Mouse (Mus musculus) right cerebral cortex, adult 18-20 months (tissue): ENCODE data around the gene Brd3os.

Source experiments
- DNase-seq: peaks from one replicate; pipeline ENCODE4 v3.0.0; 2022; ENCODE audit warnings: mixed read lengths

The Brd3os gene

DNA sequence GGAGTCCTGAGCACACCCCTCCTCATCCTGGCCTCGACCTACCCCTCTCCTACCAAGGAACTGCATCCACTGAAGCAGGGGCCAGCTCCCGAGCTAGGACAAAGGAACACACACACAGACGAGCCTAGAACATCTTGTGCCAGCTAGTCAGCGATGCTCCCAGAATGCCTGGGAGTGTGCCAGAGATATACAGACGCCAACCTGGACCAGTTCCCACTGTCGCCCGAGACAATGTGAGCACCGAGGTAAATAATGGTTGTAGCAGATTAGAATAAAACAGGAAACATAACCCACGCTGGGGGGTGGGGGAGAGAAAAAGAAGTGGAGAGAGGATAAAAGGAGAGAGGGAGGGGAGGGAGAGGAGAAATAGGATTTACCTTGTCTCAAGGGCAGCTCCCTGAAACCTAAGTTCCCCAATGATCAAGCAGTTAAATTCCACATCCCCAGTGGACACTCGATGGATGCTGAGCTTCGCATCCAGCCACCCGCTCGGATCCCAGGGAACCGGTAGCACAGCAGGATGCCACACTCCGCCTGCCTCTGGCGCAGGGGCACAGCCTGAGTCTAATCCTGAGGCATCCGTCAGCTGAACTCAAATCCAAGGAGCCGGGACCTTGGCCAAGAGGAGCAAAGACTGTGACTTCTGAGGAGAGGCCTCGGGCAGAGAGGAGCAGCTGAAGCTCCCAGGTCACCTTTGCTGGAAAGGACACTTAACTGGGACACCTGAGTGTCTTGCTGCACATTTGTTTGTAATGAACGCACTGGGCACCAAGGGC lies 20.6 kb upstream of the Brd3os start:
- DNase-seq: peak; percentile 62

DNA sequence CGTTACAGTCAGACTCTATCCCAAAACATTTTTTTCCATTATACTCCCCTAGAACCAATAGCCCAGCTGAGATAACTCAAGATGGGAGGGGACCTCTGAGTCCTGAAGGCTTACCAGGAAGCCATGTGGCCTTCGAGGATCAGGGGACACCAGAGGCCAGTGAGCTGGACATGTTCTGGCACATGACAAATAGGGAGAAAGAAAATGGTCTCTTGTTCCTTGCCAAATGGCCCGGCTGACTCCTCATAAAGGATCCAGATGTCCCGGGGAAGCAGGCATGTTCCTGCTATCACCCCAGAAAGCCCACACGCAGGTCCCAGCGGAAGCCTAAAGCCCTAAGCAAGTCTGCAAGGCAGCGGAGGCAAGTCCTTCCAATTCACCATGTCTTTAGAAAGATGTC lies 18.5 kb upstream of the Brd3os start:
- DNase-seq: no peak

DNA sequence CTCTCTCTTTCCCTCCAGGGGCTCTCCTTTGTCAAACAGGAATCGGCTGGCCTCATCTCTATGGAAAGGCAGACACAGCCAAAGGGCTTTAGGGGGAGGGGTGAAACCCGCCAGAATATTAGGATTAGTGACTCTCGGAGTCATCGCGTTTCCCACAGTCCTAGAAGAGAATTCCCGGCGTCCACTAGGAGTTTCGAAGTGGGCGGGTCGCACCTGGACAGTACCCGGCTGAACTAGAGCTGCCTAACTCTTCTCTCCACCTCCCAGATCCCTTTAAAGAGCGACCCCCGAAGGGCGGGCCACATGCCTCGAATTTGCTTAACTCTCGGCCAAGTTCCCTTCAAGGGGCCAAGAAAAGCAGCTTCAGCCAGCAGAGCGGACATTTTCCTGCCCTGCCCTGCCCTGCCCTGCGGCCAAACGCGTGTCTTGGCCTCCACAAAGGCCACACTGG lies 16.9 kb upstream of the Brd3os start:
- no peak for DNase-seq

DNA sequence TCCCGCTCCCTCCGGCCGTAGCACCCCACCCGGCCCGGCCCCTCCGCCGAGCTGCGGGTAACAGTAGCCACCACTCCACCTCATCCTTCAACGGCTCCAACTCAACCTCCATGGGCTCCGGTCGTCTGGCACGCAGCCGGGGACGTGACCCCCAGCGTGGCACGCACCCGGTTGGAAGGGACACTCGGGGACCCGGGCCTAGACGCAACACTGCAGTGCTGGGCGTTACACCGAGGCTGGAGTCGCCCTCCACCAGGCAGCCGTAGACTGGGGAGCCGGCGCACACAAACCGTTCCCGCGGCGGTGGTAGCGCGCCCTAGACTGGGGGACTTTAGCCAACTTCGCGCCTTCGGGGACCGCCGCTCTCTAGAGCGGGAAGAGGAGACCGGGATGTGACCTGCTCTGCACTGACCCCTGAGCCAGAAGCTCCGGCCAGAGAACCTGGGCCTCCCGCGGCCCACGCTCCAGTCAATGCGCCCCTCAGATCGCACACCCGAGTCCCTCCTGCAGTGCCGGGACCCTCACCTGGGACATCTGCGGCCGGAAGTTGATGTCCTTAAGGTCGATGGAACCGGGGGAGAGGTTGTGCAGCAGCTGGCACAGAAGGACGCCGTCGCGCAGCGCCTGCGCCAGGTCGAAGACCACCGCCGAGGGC lies 16.2 kb upstream of the Brd3os start:
- no peak for DNase-seq

DNA sequence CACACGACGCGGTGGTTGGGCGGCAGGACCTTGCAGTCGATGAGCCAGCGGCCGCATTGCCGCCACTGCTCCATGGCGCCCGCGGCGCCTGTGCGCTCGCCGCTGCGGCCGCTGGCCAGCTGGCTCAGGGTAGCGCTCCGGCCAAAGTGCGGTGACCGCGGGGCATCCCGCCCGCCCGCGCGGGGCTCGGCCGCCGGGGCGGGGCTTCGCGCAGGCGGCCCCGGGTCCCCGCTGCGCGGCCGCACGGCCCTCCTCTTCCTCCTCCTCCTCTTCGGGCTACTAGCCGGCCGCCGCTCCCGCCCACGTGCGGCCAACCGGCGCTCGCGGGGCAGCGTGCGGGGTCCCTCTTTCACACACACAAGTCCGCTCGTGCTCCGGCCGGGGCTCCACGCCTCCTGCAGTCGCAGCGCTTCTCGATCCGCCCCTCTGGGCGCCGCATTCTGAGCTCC lies 15.7 kb upstream of the Brd3os start:
- DNase-seq: peak; percentile 38

DNA sequence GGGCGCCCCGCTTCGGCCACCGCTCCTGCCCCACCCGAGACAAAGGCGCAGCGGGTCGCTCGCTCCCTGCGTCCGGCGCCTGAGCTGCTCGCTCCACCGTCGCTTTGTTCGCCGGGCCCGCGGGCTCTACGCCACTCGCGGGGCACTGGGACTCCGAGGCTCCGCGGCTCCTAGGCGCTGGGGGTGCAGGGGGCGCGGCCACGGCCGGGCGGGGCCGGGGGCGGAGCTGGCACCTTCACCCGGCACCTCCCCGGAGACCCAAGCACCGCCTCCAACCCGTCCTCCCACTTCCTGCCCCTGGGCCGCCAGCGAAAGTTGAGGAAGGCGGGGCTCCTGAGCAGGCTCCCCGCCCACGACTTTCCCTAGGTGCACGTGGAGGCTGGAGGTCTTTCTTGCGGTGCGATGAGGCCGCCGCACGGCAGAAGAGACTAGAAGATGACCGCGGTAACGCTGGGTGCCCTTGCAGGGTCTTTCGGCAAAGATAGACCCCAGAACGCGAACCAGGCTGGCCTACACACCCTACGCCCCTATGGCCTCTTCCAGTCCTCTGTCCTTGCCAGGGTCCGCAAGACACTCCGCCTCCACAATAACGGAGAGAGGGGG lies 15.2 kb upstream of the Brd3os start, which contains the start of gene Vav2:
Gene Vav2 (minus strand): TSS at position 179 of the 603 bp plus-strand sequence.
- peak; percentile 89 for DNase-seq

DNA sequence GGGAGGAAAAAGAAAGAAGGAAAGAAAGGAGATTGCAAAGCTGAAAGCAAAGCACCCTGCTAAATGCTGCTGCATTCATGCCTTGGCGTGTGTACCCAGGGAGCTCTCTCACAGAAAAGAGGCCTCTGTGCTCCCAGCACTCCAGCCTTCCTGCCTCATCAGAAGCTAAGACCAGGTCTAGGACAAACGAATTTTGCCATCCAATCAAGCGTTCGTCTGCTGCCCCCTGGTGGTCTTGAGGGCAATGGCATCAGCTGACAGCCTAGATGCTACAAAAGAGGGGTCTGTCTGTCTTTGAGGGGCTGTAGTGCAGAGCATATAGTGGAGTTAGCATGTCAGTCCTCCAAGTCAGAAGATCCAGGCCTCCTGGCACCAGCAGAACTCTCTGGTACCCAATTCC lies 14.1 kb upstream of the Brd3os start:
- DNase-seq: peak; percentile 76

DNA sequence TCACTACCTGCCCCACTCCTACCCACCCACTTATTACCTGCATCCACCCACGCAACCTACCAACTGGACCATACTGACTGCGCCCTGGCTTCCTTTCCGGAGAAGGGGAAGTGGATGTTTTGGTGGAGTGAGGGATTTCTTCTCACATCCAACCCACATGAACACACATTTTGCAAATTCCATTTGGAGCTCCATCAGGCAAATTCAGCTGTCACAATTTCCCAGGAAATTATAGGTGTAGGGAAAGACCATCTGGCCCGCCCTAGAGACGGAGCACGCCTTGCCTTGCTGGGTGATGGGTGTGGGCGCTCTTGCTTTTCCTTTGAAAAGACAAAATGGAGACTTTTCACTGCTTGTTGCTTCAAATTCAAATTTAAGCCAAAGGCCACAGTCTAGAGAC lies 11.5 kb upstream of the Brd3os start:
- DNase-seq: peak; percentile 83

DNA sequence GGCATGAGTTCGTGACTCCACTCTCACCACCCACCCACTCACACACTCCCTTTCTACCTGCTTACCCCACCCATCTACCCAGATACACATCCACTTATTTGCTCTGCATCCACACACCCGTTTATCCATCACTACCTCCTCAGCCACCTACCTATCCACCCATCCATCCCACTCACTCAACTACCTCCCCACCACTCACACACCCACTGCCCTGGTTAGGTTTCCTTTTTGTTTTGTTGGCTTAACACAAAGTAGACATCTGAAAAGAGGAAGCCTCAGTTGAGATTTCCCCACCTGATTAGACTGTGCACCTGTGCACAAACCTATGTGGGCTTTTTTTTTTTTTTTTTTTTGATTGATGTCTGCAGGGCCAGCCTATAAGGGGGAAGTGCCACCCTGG lies 9.5 kb upstream of the Brd3os start:
- DNase-seq: no peak

DNA sequence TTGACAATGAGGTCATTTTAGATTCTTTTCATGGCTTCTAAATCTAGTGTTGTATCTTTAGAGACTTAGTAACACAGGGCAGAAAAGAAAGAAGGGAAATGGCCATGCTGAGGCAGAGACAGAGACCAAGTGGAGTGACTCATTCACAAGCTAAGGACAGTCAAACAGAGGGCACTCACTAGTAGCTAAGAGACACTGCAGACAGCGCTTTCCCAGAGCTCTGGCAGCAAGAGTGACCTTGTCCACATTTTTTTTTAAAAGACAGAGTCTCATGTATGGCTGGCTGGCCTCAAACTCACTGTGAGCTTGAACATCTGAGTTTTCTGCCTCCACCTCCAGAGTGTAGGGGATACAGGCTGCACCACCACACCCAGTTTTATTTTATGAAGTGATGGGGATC lies 4.2 kb upstream of the Brd3os start:
- DNase-seq: no peak

DNA sequence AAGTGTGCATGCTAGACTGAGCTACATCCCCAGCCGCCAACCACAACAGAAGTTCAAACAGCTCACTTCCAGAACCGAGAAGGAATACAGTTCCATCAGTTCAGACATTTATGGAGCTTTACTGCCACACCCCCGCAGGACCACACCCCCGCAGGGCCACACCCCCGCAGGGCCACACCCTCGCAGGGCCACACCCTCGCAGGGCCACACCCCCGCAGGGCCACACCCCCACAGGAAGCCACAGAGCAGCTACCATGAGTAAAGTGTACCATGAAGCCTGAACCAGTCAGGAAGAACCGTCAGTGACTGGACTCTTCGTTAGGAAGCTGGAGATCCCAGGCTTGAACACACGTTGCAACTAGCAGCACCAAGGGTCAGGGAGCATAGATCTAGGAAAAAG lies 3.8 kb upstream of the Brd3os start:
- no peak for DNase-seq

DNA sequence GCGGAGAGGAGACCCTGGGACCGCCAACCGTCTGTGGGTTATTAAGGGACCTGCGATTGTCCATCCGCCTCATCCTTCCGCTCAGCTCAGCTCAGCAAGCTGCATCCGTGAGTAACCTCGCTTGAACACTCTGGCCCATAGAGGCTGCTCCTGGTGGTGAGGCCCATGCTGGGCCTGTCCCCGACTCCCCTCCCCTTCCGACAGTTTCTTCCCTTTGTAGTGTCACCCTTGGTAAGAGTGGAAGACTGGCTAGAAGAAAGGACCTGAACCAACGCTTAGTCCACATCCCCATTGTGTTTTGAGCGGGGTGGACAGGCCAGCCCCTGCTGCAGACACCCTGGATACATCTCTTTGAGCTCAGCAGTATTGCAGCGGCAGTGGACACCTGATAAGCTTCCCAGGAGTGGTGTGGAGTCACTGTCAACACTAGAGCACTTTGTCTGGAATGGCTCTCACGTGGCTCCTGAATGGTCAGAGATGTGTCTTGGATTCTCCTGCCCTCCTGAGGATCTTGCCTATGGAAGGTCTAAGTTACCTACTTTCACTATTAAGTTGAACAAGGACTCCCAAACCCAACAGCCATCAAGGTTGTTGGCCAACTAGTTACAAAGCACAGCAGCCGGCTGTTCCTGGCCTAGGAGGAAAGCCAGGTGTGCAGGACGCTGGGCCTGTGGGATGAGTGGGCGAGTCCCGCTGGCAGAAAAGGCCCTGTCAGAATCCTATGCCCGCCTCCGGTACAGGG lies 755 bp downstream of the Brd3os start:
- DNase-seq: no peak

DNA sequence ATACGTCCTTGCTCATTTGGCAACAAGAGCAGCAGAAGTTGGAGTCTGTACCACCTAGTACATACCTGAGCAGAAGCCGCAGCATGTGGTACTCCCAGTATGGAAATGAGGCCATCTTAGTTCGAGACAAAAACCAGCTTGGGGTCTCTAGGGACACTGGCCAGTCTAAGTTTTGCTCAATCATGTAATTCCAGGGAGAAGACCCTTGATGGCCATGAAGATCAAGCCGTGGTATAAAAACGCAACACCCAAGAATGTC lies 1.3 kb downstream of the Brd3os start:
- DNase-seq: no peak

DNA sequence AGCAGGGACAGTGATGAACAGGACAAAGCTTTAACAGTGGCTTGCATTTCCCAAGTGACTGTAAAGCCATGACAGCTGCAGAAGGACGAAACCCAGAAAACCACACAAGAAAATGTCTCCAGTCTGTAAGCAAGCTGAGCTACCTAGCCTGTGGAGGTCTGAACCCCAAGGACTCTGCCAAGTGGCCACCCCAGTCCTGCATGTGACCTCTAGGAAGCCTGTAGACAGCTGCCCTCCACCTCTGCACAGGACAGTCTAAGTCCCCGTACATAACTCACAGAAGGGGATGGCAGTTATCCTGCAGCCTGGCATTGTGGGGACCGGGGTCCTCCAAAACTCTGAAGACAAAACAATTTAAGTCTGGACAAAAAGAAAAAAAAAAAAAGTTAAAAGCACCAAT lies 3.8 kb downstream of the Brd3os start:
- no peak for DNase-seq

DNA sequence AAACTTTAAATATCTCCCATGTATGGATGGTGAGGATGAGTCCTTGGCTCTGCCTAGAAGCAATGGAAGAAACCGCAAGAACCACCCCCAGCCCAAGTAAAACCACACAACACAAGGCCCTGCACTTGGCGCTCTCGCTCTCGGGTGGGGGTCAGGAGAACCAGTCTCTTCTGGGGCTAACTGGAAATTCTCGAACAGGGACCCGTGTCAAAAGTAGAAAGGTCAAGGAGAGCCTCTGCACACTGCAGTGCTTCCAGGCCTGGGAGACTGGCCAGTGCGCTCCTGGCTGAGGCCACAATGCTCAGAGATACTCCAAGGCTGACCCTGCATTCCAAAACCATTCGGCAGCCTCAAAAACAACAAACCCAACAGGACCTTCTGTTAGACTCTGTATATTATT lies 4.7 kb downstream of the Brd3os start:
- DNase-seq: no peak

DNA sequence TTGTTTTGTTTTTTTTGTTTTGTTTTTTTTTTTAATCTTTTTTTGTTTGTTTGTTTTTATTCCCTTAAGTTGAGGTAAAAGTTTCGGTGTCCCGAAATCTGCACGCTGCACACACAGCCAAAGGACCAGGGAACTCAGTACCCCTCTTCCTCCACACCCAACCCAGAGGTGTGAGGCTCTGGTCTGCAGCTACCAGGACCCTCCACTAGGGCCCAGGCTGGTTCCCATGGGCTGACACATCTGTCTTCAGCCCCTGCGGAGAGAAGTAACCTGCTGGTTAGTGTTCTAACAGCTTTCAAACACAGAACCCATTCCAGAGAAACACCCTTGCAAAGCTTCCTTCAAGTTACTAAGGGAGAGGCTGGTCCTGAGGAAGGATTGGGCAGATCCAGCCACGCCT lies 5.7 kb downstream of the Brd3os start:
- DNase-seq: no peak

DNA sequence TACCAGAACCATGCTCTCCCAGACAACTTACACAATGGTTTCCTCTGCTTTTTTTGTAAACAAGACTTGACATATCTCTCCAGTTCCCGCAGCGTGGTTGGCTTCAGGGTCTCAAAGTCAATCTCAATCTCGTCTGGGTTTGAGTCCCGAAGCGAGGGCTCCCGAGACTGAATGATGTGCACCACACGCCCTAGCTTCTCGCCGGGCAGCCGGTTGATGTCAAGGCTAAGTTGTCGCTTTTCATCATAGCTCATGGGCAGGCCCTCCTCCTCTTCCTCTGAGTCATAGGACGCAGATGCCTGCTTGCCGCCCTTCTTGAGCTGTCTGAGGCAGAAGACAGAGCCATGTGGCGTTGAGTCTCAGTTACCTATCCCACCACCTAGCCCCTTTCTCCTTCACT lies 8.1 kb downstream of the Brd3os start:
- peak; percentile 35 for DNase-seq

DNA sequence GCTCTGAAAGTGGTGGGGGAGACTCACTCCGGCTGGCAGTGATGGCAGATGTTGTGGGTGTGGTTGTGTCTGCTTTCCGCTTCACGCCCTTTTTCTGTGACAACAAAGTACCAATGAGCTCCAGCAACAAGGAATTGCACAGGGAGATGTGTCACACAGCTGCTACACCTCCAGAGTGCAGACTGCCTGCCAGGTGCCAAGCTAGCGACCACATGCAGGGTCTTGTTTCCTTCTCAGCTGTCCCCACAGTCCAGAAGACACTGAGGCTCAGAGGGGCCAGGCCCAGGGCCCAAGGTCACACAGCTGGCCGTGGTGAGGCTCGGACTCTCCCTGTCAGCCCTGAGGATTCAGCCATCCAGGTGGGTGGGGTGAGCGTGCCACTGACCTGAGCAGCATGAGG lies 17.6 kb downstream of the Brd3os start:
- DNase-seq: peak; percentile 23

DNA sequence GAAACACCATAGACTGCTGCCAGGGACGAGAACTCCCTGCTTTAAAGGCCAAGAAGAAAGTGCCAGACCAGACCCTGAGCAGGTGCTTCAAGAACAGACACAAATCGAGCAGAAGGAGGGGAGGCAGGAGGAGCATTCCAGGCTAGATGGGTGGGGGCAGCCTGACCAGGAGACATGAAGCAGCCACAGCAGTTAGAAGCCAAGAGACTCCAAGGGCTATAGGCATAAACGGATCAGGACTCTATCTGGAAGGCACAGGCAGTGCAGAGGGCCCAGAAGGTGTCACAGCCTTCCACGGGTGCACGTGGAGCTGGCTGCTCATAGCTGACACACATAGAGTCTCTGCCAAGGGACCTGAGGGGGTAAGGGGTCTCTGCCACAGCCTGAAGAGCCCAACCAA lies 18.0 kb downstream of the Brd3os start:
- no peak for DNase-seq

DNA sequence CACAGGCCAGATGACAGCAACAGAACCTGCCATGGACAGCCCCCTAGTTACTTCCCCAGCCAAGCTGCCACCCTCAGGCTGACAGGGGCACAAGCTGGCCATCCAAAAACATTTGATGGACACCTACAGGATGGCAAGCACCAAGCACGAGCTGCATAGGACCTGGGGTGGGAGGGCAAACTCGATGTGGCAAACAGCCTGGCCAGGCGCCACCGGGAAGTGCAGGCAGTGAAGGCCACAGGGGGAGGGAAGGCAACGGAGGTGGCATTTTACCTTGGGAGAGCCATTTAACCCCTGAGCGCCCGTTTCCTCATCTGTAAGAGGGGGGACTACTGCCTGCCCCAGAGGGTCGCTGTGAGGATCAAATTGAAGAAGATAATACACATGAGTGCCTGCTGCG lies 18.5 kb downstream of the Brd3os start:
- DNase-seq: no peak

DNA sequence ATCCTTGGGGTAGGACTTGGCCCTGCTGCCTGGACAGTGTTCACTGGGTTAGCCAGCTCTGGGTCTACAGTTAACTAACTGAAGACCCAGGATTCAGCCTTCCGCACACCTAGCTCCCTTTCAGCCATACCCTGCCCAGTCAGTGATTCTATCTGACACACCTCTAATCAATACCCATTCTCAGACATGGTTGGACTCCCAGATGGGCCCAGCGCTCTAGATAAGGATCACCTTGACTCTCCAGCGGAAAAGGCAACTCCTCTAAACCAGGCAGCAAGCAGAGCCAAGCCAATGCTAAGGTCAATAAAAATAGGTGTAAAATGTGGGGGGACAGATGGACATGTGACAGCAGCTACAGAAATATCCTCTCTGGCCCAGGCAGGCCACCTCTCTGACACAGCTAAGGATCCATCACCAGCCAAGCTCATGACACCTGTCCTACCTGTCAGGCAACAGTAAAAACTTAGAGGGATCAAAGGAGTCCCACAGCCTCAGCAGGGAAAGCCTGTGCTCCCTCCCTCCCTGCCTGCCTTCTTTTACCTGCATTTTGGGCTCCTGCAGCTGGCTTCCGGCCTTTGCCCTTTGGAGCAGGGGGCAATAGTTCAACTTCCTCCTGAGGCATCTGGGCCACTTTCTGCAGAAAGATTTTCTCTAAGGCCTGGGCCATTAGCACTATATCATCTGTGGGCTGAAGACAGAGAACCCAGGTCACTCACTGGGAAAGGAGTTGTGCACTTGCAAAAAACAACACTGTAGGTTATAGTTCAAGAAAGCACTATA lies 19.9 kb downstream of the Brd3os start:
- DNase-seq: no peak

DNA sequence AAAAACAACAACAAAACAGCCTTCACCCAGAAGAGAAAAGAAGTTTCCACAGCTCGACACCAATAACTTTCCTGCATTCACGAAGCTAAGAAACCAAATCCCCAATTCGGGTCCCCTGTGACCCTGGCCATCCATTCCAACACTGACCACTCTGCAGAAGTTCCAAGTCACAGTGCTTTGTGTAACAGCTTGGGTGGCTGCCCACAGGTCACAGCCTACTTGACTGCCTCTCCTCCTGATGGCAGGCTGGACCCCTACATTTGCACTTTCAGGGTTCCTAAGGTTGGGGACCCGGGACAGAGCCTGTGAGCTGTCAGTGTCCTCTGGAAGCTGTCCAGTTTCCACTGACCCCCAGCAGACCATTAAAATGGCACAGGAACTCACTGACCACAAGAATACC lies 20.8 kb downstream of the Brd3os start:
- no peak for DNase-seq
